Mouse (Mus musculus) brain, adult 2 months (tissue): ENCODE measurements at regions not wholly inside any gene's neighbourhood (a gene's known extent, or its start where the extent isn't known, plus 50 kb on each side); places are given as distances from the start of the nearest gene placed in this dataset.
"Not testable (repeated sequence)": the region's sequence is repeated elsewhere in the genome, so short reads cannot be mapped to it uniquely, and the experiment has no call there.

Experiments
- DNase-seq: peaks from one replicate; pipeline ENCODE4 v3.0.0; 2011; ENCODE audit warnings: low read depth, low spot score

DNA sequence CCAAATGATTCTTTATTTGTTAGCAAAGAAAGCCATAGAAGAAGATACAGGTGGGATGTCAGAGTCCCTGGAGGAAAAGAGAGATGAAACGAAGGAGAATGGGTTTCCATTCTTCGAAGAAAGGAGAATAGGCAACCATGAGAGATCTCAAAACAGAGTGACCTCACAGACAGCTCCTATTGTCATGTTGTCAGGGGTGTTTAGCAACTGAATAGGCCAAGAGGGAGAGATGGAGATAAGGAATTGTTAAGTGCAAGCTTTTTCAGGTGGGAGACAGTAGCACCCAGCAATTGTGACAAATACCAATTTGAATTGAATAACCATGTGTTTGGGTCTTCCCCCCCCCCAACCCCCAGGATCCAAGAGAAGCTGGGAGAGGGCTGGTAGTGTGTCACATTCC lies 1121.0 kb upstream of the 1700015G11Rik start:
- no peak for DNase-seq

DNA sequence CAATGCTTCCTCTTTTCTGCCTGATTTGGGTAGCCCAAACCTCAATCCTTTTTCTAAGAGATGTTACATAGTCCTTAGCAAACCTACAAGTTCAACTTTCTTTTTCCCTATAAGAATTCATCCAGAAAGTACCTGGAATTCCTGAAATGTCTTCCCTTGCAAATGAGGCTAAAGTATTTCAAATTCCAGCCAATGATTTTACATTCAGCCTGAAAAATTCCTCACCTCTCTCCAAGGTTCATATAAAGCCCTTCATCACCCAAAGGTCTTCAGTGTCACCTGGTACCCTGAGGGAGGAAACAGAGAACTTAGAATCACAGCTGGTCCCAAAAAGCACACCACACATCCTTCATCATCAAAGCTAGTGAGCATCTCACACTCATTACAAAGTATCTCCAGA lies 1102.1 kb upstream of the 1700015G11Rik start:
- DNase-seq = no peak

DNA sequence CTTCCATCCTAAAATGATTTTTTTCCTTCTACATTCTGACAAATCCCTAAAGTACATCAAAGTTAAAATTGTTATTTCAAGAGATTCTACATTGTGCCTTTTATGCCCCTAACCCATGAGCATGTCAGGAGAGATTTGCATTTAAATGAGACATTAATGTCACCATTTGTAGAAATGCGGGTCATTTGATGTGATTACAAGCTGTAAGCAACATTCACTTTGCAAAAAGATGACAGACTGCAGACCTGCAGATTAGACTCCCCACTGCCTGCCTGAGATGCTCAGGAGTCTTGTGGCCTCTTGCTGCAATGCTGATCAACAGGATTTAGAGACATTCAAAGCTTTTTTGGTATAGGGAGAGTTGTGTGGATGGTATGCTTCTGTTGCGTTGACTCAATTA lies 1100.3 kb upstream of the 1700015G11Rik start:
- DNase-seq = peak; percentile 4

DNA sequence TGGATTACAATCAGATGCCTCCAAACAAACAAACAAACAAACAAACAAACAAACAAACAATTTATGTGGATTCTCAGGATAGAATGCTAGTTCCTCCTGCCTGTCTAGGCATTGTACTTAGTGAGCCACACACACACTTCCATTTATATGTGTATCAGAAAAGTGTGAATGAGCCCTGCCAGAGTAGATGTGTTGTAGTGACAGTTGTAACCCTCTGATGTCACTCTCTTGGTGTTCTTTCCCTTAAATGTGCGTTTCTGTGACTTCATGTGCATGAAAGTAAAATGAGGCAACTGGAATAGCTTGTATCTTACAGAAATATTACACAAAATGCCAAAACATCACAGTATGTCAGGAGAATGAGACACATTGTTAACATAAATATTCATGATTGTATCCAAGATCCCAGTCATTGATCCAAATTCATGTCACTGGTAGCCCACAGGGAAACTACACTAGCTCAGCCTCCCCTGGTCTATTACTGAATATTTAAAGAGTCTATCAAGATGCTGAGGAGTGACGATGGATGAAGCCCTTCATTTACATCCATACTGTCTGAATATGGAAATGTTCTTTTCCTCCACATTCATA lies 1093.8 kb upstream of the 1700015G11Rik start:
- DNase-seq = no peak

DNA sequence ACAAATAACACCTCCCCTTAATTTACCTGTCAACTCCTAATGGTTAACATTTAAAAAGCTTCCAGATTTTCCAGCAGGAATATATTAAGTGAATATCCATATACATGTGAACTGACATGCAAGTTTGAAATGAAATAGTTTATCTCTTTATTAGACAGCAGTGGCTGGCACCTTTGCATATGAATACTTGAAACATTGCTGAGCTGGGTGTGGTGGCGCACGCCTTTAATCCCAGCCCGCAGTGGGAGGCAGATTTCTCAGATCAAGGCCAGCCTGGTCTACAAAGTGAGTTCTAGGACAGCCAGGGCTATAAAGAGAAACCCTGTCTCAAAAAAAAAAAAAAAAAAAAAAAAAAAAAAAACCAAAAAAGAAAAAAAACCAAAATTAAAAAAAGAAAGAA lies 1092.1 kb upstream of the 1700015G11Rik start:
- DNase-seq = no peak

DNA sequence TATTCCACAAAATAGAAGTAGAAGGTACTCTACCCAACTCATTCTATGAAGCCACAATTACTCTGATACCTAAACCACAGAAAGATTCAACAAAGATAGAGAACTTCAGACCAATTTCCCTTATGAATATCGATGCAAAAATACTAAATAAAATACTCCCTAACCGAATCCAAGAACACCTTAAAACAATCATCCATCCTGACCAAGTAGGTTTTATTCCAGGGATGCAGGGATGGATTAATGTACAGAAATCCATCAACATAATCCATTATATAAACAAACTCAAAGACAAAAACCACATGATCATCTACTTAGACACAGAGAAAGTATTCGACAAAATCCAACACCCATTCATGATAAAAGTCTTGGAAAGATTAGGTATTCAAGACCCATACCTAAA lies 1070.3 kb upstream of the 1700015G11Rik start:
- not testable (repeated sequence) for DNase-seq

GRCm38 (mm10) chr7:53070621-53071020 lies 1055.1 kb upstream of the 1700015G11Rik start:
- peak; percentile 1 for DNase-seq
